Mouse (Mus musculus) liver, postnatal 0 days (tissue): Measurements from ENCODE around the gene Atp5d. TPM values are rescaled to one million over a fixed set of nuclear protein-coding genes. Genes with fewer than 3 reads are reported as not detected.

Experiments
- ATAC-seq: fragments of 200-750 bp; cut with Nextera tagmentation; 2 replicates; pipeline ENCODE4 v1.8.0; 2017; ENCODE audit warnings: mild to moderate bottlenecking, moderate library complexity
- DNase-seq: peaks from one replicate; pipeline ENCODE4 v3.0.0-alpha.2; 2016
- H3K27ac ChIP-seq: fragments of 300-500 bp; sonication (generic); 2 replicates; pipeline ENCODE4 v1.5.1; 2014; ENCODE audit warnings: antibody characterized with exemption, moderate library complexity, mild to moderate bottlenecking, low read depth
- H3K27me3 ChIP-seq: fragments of 300-500 bp; sonication (generic); 2 replicates; pipeline ENCODE4 v1.6.1; 2014; ENCODE audit warnings: low read length, control low read depth, mixed read lengths; ENCODE audit not compliant: insufficient read depth
- H3K36me3 ChIP-seq: fragments of 300-500 bp; sonication (generic); replicated peaks from 2 replicates; pipeline ENCODE4 v1.6.1; 2014; ENCODE audit warnings: mild to moderate bottlenecking, control low read depth, low read length, moderate library complexity, mixed read lengths; ENCODE audit not compliant: insufficient read depth
- H3K4me1 ChIP-seq: fragments of 300-500 bp; sonication (generic); 2 replicates; pipeline ENCODE4 v1.6.1; 2014; ENCODE audit warnings: antibody characterized with exemption, mild to moderate bottlenecking, control low read depth; ENCODE audit not compliant: insufficient read depth
- H3K4me2 ChIP-seq: fragments of 300-500 bp; sonication (generic); 2 replicates; pipeline ENCODE4 v1.6.1; 2014; ENCODE audit warnings: low read depth, mild to moderate bottlenecking, low read length, moderate library complexity, mixed read lengths
- H3K4me3 ChIP-seq: fragments of 300-500 bp; sonication (generic); 2 replicates; pipeline ENCODE4 v1.5.1; 2014; ENCODE audit warnings: low read depth, low read length
- H3K9ac ChIP-seq: fragments of 300-500 bp; sonication (generic); replicated peaks from 2 replicates; pipeline ENCODE4 v1.6.1; 2014; ENCODE audit warnings: mild to moderate bottlenecking, moderate library complexity
- H3K9me3 ChIP-seq: fragments of 300-500 bp; sonication (generic); 2 replicates; pipeline ENCODE4 v1.6.1; 2016; ENCODE audit warnings: mild to moderate bottlenecking, control low read depth, low read length, mixed read lengths
- CTCF ChIP-seq: sonication (generic); IDR thresholded peaks from 2 replicates; pipeline ENCODE4 v1.5.1; 2016; ENCODE audit warnings: antibody characterized with exemption, low read depth
- EP300 ChIP-seq: IDR thresholded peaks from 2 replicates; pipeline ENCODE4 v1.6.1; 2016; ENCODE audit warnings: antibody characterized with exemption, low read depth, mild to moderate bottlenecking
- WGBS: fragments of 180-500 bp; shearing (Covaris S2); extraction: QIAGEN DNeasy Blood & Tissue Kit; methylation state at CpG from one replicate; pipeline ENCODE4 v1.1.7; 2014; ENCODE audit not compliant: insufficient replicate concordance; 5-methylcytosine and 5-hydroxymethylcytosine counted together
- polyA plus RNA-seq: library from polyadenylated mRNA; unstranded; fragments of >200 nt; fragmentation: Nextera tagmentation; extraction: Ambion mirVana; gene quantifications from 2 replicates; pipeline ENCODE4 v1.2.1, GENCODE M21; 2015

Atp5d gene
- polyA plus RNA-seq, 1 experiment from 2014 or later: 576 TPM

GRCm38 (mm10) chr10:80115944-80116335, 22.5 kb upstream of the Atp5d start:
- H3K4me1 ChIP-seq: peaks cover 35% of the 10 kb centered on the region
- ATAC-seq: peak; percentile 10; the same call in 1 of the 2 replicates

GRCm38 (mm10) chr10:80116563-80116926, 21.9 kb upstream of the Atp5d start:
- ATAC-seq: no peak
- Histone ChIP-seq H3K9ac (peak overlapping the region; percentile 88), H3K27me3 (no peaks in the 10 kb centered on the region), H3K4me3 (peak overlapping the region; percentile 85), H3K27ac (peak overlapping the region; percentile 91), H3K9me3 (no peaks in the 10 kb centered on the region), H3K4me1 (peaks cover 37% of the 10 kb centered on the region), H3K36me3 (peaks cover 34% of the 10 kb centered on the region), H3K4me2 (peak overlapping the region; percentile 84)
- DNase-seq: no peak
- WGBS: under 1% methylated on average over 26 of the region's 27 CpGs
- TF ChIP-seq EP300: no peak
- TF ChIP-seq CTCF: no peak

More at GRCm38 (mm10) chr10:80115944-80116335, 22.5 kb upstream of the Atp5d start:
- no peak for TF ChIP-seq CTCF
- TF ChIP-seq EP300: no peak
- Histone ChIP-seq H3K9me3 (no peaks in the 10 kb centered on the region), H3K4me3 (peak overlapping the region; percentile 85), H3K27me3 (no peaks in the 10 kb centered on the region), H3K27ac (peak overlapping the region; percentile 91), H3K9ac (peak overlapping the region; percentile 88), H3K36me3 (peaks cover 28% of the 10 kb centered on the region), H3K4me2 (peak overlapping the region; percentile 84)
- under 1% methylated on average over 63 of the region's 63 CpGs for WGBS
- no peak for DNase-seq

GRCm38 (mm10) chr10:80116927-80117691, 21.3 kb upstream of the Atp5d start:
- peaks cover 38% of the 10 kb centered on the region for H3K36me3 ChIP-seq
- H3K4me2 ChIP-seq: peak overlapping the region; percentile 84
- peaks cover 42% of the 10 kb centered on the region for H3K4me1 ChIP-seq
- H3K27ac ChIP-seq: peak overlapping the region; percentile 91
- 1% methylated on average over 30 of the region's 30 CpGs for WGBS
- TF ChIP-seq EP300 (peak; percentile 66; the same call in 1 of the 2 replicates), CTCF (peak; percentile 42)
- no peaks in the 10 kb centered on the region for H3K9me3 ChIP-seq
- ATAC-seq (no peak), DNase-seq (peak; percentile 72)
- peak overlapping the region; percentile 85 for H3K4me3 ChIP-seq
- H3K27me3 ChIP-seq: no peaks in the 10 kb centered on the region
- H3K9ac ChIP-seq: peak overlapping the region; percentile 88

- no peak for ATAC-seq
- TF ChIP-seq EP300: no peak
- no peak for TF ChIP-seq CTCF
- Histone ChIP-seq H3K36me3 (peaks cover 40% of the 10 kb centered on the region), H3K27me3 (no peaks in the 10 kb centered on the region), H3K27ac (peak overlapping the region; percentile 91), H3K4me2 (peak overlapping the region; percentile 84), H3K9ac (peak overlapping the region; percentile 88), H3K9me3 (no peaks in the 10 kb centered on the region), H3K4me1 (peaks cover 43% of the 10 kb centered on the region), H3K4me3 (peak overlapping the region; percentile 85)
- no peak for DNase-seq
- WGBS: 42% methylated on average over 1 of the region's 1 CpGs
These were observed 20.7 kb upstream of the Atp5d start for GRCm38 (mm10) chr10:80117736-80118135.

GRCm38 (mm10) chr10:80118552-80118951, 19.9 kb upstream of the Atp5d start:
- Histone ChIP-seq H3K4me1 (peaks cover 49% of the 10 kb centered on the region), H3K9me3 (no peaks in the 10 kb centered on the region), H3K9ac (no peak overlapping the region; the same call in 1 of the 2 replicates), H3K4me3 (peak overlapping the region; percentile 85), H3K27ac (no peak overlapping the region), H3K4me2 (peak overlapping the region; percentile 84), H3K36me3 (peaks cover 41% of the 10 kb centered on the region), H3K27me3 (no peaks in the 10 kb centered on the region)
- no peak for DNase-seq
- ATAC-seq: no peak
- TF ChIP-seq CTCF (no peak), EP300 (no peak)
- WGBS: 81% methylated on average over 6 of the region's 6 CpGs

GRCm38 (mm10) chr10:80120146-80120545, 18.3 kb upstream of the Atp5d start:
- peaks cover 53% of the 10 kb centered on the region for H3K36me3 ChIP-seq
- H3K4me1 ChIP-seq: peaks cover 54% of the 10 kb centered on the region
- H3K4me2 ChIP-seq: peak overlapping the region; percentile 20
- no peak overlapping the region; the same call in 1 of the 2 replicates for H3K9ac ChIP-seq
- H3K27ac ChIP-seq: no peak overlapping the region
- H3K27me3 ChIP-seq: no peaks in the 10 kb centered on the region
- DNase-seq: no peak
- no peak overlapping the region for H3K4me3 ChIP-seq
- TF ChIP-seq EP300 (no peak), CTCF (no peak)
- no peak for ATAC-seq
- WGBS: 53% methylated on average over 2 of the region's 2 CpGs
- no peaks in the 10 kb centered on the region for H3K9me3 ChIP-seq
